Mouse (Mus musculus) hindbrain, embryonic 11.5 days (tissue): ENCODE data around the gene Dedd. TPM values are rescaled to one million over a fixed set of nuclear protein-coding genes. Genes with fewer than 3 reads are reported as not detected.
A peak's percentile ranks its signal among the peaks of the same experiment; 100 is the strongest.

Experiments used
- ATAC-seq: fragments of 200-750 bp; cut with Nextera tagmentation; 2 replicates; pipeline ENCODE4 v1.8.0; 2017; ENCODE audit warnings: mild to moderate bottlenecking, moderate TSS enrichment, moderate library complexity; ENCODE audit not compliant: low FRiP score
- DNase-seq: peaks from one replicate; pipeline ENCODE4 v3.0.0-alpha.2; 2015; ENCODE audit warnings: low spot score
- H3K27ac ChIP-seq: fragments of 300-500 bp; sonication (generic); 2 replicates; pipeline ENCODE4 v1.5.1; 2014; ENCODE audit warnings: mild to moderate bottlenecking, low read depth, low read length
- H3K27me3 ChIP-seq: fragments of 300-500 bp; sonication (generic); 2 replicates; pipeline ENCODE4 v1.6.1; 2014; ENCODE audit warnings: mild to moderate bottlenecking, low read length, moderate library complexity, mixed read lengths; ENCODE audit not compliant: control insufficient read depth, insufficient read depth
- H3K36me3 ChIP-seq: fragments of 300-500 bp; sonication (generic); 2 replicates; pipeline ENCODE4 v1.6.1; 2014; ENCODE audit warnings: mild to moderate bottlenecking, low read length, moderate library complexity, mixed read lengths; ENCODE audit not compliant: control insufficient read depth, insufficient read depth
- H3K4me1 ChIP-seq: fragments of 300-500 bp; sonication (generic); replicated peaks from 2 replicates; pipeline ENCODE4 v1.6.1; 2014; ENCODE audit warnings: low read length, mixed read lengths; ENCODE audit not compliant: control insufficient read depth, insufficient read depth
- H3K4me2 ChIP-seq: fragments of 300-500 bp; sonication (generic); replicated peaks from 2 replicates; pipeline ENCODE4 v1.6.1; 2014; ENCODE audit warnings: mild to moderate bottlenecking, low read depth, low read length
- H3K4me3 ChIP-seq: fragments of 300-500 bp; sonication (generic); 2 replicates; pipeline ENCODE4 v1.5.1; 2014; ENCODE audit warnings: low read depth, low read length
- H3K9ac ChIP-seq: fragments of 300-500 bp; sonication (generic); 2 replicates; pipeline ENCODE4 v1.6.1; 2014; ENCODE audit warnings: low read depth, low read length
- H3K9me3 ChIP-seq: fragments of 300-500 bp; sonication (generic); 2 replicates; pipeline ENCODE4 v1.6.1; 2016; ENCODE audit warnings: low read length; ENCODE audit not compliant: control insufficient read depth
- WGBS: fragments of 180-500 bp; shearing (Covaris S2); extraction: QIAGEN DNeasy Blood & Tissue Kit; methylation state at CpG from one replicate; pipeline ENCODE4 v1.1.7; 2014; 5-methylcytosine and 5-hydroxymethylcytosine counted together
- polyA plus RNA-seq: library from polyadenylated mRNA; unstranded; fragments of >200 nt; fragmentation: Nextera tagmentation; extraction: Ambion mirVana; gene quantifications from 2 replicates; pipeline ENCODE4 v1.2.1, GENCODE M21; 2014

The Dedd gene
- polyA plus RNA-seq, 1 experiment from 2014 or later: 49.5 TPM

GRCm38 (mm10) chr1:171360656-171361055, 31.7 kb downstream of the Dedd start, which contains the start of gene Klhdc9:
Klhdc9 (minus strand) TSS chr1:171360798.
- DNase-seq: peak; percentile 94
- no peaks in the 10 kb centered on the region for H3K27me3 ChIP-seq
- peaks cover 3% of the 10 kb centered on the region; the same call in 1 of the 2 replicates for H3K4me1 ChIP-seq
- ATAC-seq: peak; percentile 93
- H3K36me3 ChIP-seq: no peaks in the 10 kb centered on the region
- H3K27ac ChIP-seq: peak within 1 kb of the TSS; percentile 48
- under 1% methylated on average over 21 of the region's 21 CpGs for WGBS
- H3K4me3 ChIP-seq: peak within 1 kb of the TSS; percentile 52
- peak within 1 kb of the TSS; percentile 65 for H3K9ac ChIP-seq
- peak within 1 kb of the TSS; percentile 86 for H3K4me2 ChIP-seq
- 0 out of 2 replicates have a peak, but pooled peaks cover 2% of the 10 kb centered on the region for H3K9me3 ChIP-seq

GRCm38 (mm10) chr1:171361106-171362103, 32.5 kb downstream of the Dedd start:
- Histone ChIP-seq H3K9me3 (0 out of 2 replicates have a peak, but pooled peaks cover 2% of the 10 kb centered on the region), H3K36me3 (no peaks in the 10 kb centered on the region), H3K4me2 (peak overlapping the region; percentile 86), H3K27me3 (no peaks in the 10 kb centered on the region), H3K9ac (peak overlapping the region; percentile 65), H3K4me3 (peak overlapping the region; percentile 52), H3K27ac (0 out of 2 replicates have a peak overlapping the region, but pooled peaks have one; percentile 48), H3K4me1 (peaks cover 3% of the 10 kb centered on the region; the same call in 1 of the 2 replicates)
- WGBS: 29% methylated on average over 16 of the region's 16 CpGs
- DNase-seq (peak; percentile 85), ATAC-seq (peak; percentile 81)

- no peaks in the 10 kb centered on the region for H3K9me3 ChIP-seq
- WGBS: 63% methylated on average over 7 of the region's 7 CpGs
- no peak for DNase-seq
- H3K4me3 ChIP-seq: no peak overlapping the region
- H3K27me3 ChIP-seq: no peaks in the 10 kb centered on the region
- no peaks in the 10 kb centered on the region for H3K36me3 ChIP-seq
- H3K27ac ChIP-seq: no peak overlapping the region
- no peak for ATAC-seq
- H3K9ac ChIP-seq: no peak overlapping the region
- H3K4me1 ChIP-seq: no peaks in the 10 kb centered on the region
- H3K4me2 ChIP-seq: no peak overlapping the region
Measured at GRCm38 (mm10) chr1:171365934-171366333, 37.0 kb downstream of the Dedd start.

GRCm38 (mm10) chr1:171369845-171370556, 41.1 kb downstream of the Dedd start, which contains the start of gene Nectin4:
Nectin4 (plus strand) TSS chr1:171370099.
- H3K27me3 ChIP-seq: no peaks in the 10 kb centered on the region
- ATAC-seq (no peak), DNase-seq (no peak)
- 38% methylated on average over 20 of the region's 20 CpGs for WGBS
- H3K27ac ChIP-seq: no peak within 1 kb of the TSS
- H3K4me2 ChIP-seq: no peak within 1 kb of the TSS
- no peaks in the 10 kb centered on the region for H3K9me3 ChIP-seq
- no peak within 1 kb of the TSS for H3K9ac ChIP-seq
- no peak within 1 kb of the TSS for H3K4me3 ChIP-seq
- H3K36me3 ChIP-seq: no peaks in the 10 kb centered on the region
- no peaks in the 10 kb centered on the region for H3K4me1 ChIP-seq

GRCm38 (mm10) chr1:171372880-171373279, 43.9 kb downstream of the Dedd start:
- WGBS: 69% methylated on average over 3 of the region's 3 CpGs
- Histone ChIP-seq H3K4me2 (no peak overlapping the region), H3K27ac (no peak overlapping the region), H3K9ac (no peak overlapping the region), H3K9me3 (no peaks in the 10 kb centered on the region), H3K4me3 (no peak overlapping the region), H3K27me3 (no peaks in the 10 kb centered on the region), H3K36me3 (no peaks in the 10 kb centered on the region), H3K4me1 (no peaks in the 10 kb centered on the region)
- no peak for ATAC-seq
- DNase-seq: no peak

- H3K9me3 ChIP-seq: no peaks in the 10 kb centered on the region
- DNase-seq (no peak), ATAC-seq (no peak)
- no peak overlapping the region for H3K27ac ChIP-seq
- H3K4me1 ChIP-seq: no peaks in the 10 kb centered on the region
- H3K9ac ChIP-seq: no peak overlapping the region
- H3K4me2 ChIP-seq: no peak overlapping the region
- no peak overlapping the region for H3K4me3 ChIP-seq
- 0% methylated on average over 3 of the region's 4 CpGs for WGBS
- no peaks in the 10 kb centered on the region for H3K36me3 ChIP-seq
- no peaks in the 10 kb centered on the region for H3K27me3 ChIP-seq
Measured at GRCm38 (mm10) chr1:171373946-171374345, 45.0 kb downstream of the Dedd start.

- ATAC-seq (no peak), DNase-seq (no peak)
- Histone ChIP-seq H3K27me3 (peaks cover 6% of the 10 kb centered on the region), H3K4me2 (no peak overlapping the region), H3K9ac (no peak overlapping the region), H3K9me3 (no peaks in the 10 kb centered on the region), H3K4me3 (no peak overlapping the region), H3K4me1 (no peaks in the 10 kb centered on the region), H3K27ac (no peak overlapping the region), H3K36me3 (no peaks in the 10 kb centered on the region)
- 51% methylated on average over 9 of the region's 9 CpGs for WGBS
Measured at GRCm38 (mm10) chr1:171375646-171376097, 46.7 kb downstream of the Dedd start.

- ATAC-seq: no peak
- WGBS: 93% methylated on average over 6 of the region's 6 CpGs
- Histone ChIP-seq H3K36me3 (no peaks in the 10 kb centered on the region), H3K4me2 (no peak overlapping the region), H3K4me1 (no peaks in the 10 kb centered on the region), H3K27me3 (peaks cover 9% of the 10 kb centered on the region), H3K4me3 (no peak overlapping the region), H3K27ac (no peak overlapping the region), H3K9me3 (no peaks in the 10 kb centered on the region), H3K9ac (no peak overlapping the region)
- DNase-seq: no peak
Measured at GRCm38 (mm10) chr1:171378298-171378697, 49.4 kb downstream of the Dedd start.
